Mouse (Mus musculus) testis, adult 10 weeks (tissue): Measurements from ENCODE around the gene 1700049E17Rik1. TPM values are rescaled to one million over a fixed set of nuclear protein-coding genes. Genes with fewer than 3 reads are reported as not detected.

Source experiments
- polyA plus RNA-seq: library from polyadenylated mRNA; stranded (reverse); fragments of 350-450 nt; fragmentation: Illumina TruSeq; extraction: RNeasy Lipid Tissue Mini Kit (QIAGEN cat#74804); gene quantifications from one replicate; pipeline ENCODE4 v1.2.3, GENCODE M21; 2014; ENCODE audit warnings: low read depth, low replicate concordance

The 1700049E17Rik1 gene
- polyA plus RNA-seq = not detected

DNA sequence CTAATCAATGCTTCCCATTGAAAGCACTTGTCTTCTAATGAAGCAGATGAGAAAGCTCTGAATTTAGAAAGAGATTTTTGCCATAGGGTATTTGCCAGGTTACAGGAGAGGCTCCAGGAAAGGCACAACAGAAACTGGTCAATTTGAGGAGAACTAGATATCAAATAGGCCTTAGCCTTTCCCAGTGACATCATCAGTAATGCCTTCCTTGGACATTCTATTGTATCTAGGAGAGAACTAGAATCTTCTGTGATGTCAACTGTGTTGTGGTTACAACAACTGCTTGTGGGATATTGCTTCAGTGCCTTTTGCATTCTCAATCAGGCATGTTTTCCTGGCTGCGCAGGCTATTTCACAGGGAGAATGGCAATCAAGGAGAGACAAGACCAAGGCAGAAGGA is at the start of gene 1700049E17Rik1:
Gene 1700049E17Rik1 (plus strand): TSS at position 301 of the 400 bp plus-strand sequence.

DNA sequence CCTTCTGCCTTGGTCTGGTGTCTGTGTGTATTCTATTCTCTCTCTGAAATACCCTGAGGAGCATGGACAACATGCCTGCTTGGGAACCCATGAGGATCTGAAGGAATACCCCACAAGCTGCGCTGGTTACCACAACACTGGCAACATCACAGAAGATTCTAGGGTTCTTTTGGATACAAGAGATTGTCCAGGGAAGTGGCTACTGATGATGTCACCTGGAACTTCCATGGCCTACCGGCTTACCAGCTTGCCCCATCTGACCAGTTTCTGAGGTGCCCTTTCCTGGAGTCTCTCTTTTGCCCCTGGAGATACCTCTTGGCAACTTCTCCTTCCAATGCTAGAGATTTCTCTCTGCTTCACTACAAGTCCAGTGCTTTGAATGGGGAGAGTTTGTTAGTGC is 17.6 kb upstream of the 1700049E17Rik1 start, which contains the start of gene Gm7980:
Gene Gm7980 (minus strand): TSS at position 101 of the 400 bp plus-strand sequence.

GRCm38 (mm10) chr14:41943695-41944094 is 18.9 kb downstream of the 1700049E17Rik1 start, which contains the start of gene 1700024B05Rik:
1700024B05Rik (plus strand) TSS chr14:41943995.

DNA sequence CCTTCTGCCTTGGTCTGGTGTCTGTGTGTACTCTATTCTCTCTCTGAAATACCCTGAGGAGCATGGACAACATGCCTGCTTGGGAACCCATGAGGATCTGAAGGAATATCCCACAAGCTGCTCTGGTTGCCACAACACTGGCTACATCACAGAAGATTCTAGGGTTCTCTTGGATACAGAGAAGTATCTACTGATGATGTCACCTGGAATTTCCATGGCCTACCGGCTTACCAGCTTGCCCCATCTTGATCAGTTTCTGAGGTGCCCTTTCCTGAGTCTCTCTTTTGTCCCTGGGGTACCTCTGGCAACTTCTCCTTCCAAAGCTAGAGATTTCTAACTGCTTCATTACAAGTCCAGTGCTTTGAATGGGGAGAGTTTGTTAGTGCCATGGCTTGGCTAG is 43.1 kb downstream of the 1700049E17Rik1 start, which contains the start of gene Gm6401:
Gene Gm6401 (minus strand): TSS at position 101 of the 400 bp plus-strand sequence.

Other genes with a start within 250 kb of the 1700049E17Rik1 start
- gene Gm8068, start 223.1 kb upstream of the 1700049E17Rik1 start, polyA plus RNA-seq = 2.9 TPM
- 1.7 TPM for gene Gm7929, start 174.3 kb upstream of the 1700049E17Rik1 start, polyA plus RNA-seq
- 122 TPM for gene Gm47189, start 152.5 kb upstream of the 1700049E17Rik1 start, polyA plus RNA-seq
- 0.27 TPM for gene Gm7980, start 17.7 kb upstream of the 1700049E17Rik1 start, polyA plus RNA-seq
- gene 1700024B05Rik, start 19.0 kb downstream of the 1700049E17Rik1 start, polyA plus RNA-seq = 18.1 TPM
- 1.7 TPM for gene Gm6401, start 43.0 kb downstream of the 1700049E17Rik1 start, polyA plus RNA-seq
- gene Gm3543, start 58.4 kb downstream of the 1700049E17Rik1 start, polyA plus RNA-seq = 85.3 TPM
- gene Gm7951, start 192.4 kb downstream of the 1700049E17Rik1 start, polyA plus RNA-seq = not detected
- 0.24 TPM for gene Gm17027, start 237.7 kb downstream of the 1700049E17Rik1 start, polyA plus RNA-seq